Mouse (Mus musculus): ENCODE measurements around the gene Eif4a1.

Eif4a1 gene

DNA sequence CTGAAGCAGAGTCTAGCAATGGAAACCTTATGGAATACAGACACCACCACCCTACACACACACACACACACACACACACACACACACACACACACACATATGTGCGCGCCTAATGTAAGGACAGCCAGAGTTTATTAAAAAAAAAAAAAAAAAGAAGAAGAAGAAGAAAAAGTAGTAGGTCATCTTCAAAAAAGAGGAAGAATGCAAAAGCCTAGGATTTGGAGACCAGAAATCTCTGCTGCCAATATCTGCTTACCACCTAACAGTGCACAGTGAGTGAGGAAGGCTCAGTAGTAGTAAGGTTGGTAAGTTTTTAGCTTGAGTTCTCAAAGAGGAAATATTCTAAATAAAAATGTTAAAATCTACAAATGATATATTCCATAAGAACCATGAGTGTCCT lies 6.9 kb upstream of the Eif4a1 start:
- DNase-seq (ENCODE audit: low spot score): no peak

DNA sequence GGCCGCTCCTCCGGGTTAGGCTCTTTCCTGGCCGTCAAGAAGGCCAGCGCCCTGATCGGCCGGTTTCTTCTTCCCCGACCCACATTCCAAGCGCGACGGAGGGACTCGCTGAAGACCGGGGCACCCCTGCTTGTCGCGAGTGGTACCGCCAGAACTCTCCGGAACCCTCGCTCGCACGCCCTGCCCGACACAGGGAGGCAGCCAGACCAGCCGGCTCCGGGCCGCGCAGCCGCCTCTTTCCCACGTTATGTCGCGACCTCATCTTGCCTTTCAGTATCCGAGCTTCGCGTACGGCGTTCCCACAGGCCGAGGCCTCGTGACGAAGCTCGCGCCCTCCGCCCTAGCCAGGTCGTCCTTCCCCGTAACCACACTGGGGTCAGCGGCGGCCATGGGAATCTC lies 498 bp downstream of the Eif4a1 start:
- DNase-seq (ENCODE audit: low spot score): no peak

DNA sequence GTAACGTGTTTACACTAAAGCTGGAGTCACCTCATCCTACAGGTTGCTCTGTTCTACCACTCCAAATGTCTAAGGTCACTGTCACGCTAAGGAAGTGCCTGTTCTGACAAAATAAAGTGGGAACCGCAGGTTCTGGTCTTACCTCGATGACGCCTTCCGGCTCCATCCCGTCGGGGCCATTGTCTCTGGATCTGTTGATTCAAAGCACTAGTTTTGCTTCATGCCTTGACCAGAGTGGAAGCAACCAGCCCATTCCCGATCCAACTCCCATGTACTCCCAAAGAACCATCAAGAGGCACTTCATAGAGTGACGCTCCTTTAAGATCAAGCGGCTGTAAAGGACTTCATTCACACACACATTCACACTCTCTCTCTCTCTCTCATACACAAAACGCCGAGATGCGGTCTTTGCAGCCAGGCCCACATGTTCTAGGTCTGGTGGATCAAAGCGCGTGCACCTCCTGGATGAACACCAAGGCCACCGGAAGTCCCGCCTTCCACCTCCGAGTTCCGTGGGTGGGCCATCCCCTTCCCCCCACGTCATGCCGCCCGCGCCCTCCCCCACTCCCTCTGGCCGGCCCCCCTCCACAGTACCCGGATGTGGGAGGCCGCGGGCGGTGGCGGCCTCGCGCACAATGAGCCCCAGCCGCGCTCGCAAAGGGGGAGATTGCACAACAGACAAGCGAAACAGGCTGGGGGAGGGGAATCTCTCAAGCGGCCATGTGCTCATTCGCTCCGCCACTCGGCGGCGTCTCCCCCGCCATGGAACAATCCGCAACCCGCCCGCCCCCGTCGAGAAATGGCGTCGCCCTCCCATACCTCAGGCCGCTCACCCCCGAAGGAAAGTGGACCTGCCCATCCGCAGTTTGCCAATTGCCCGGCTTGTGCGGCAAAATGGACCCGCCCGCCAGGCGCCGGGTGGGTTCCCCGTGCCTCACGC lies 1.2 kb downstream of the Eif4a1 start:
- peak; percentile 85 for DNase-seq (ENCODE audit: low spot score)

DNA sequence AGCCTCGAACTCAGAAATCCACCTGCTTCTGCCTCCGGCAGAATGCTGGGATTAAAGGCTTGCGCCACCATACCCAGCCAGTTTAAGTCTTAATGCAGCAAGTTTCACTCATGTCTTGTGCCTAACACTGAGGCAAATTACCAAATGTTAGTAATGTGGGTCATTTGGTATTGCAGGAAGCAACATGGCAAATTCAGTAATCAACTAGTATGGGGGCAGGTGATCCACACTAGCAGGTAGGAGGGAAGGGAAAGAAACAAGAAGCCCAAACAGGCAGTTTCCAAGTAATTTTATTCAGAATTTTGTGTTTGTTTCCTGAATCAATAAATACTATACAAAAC lies 5.6 kb downstream of the Eif4a1 start:
- no peak for DNase-seq (ENCODE audit: low spot score)

DNA sequence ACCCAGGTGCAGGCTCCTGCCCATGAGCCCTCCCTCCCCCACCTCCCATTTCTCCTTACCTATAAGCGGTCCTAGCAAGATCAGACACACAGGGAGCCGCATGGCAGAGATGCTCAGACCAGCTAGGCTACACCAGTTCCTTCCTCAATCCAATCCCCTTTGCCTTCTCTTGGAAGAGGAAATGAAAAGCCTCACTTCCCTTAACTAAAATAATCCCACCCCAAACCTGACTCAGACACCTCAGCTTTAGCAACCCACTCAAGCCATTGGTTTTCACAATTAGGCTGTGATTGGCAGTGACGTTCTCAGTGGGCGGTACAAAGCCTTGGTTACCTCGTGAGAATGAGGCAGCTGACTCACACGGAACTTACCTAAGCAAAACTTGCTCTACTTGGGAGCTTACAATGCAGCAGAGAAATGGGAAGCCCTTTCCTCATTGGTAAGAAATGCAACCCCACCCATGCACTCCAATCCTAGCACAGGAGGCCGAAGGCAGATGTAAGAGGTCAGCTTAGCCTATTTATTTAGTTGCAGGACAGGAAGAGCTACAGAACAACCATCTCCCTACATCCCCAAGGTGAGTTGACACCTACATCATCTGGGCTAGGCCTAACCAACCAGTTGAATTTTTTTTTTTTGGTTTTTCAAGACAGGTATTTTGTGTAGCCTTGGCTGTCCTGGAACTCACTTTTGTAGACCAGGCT lies 6.1 kb downstream of the Eif4a1 start, which contains the start of gene Cd68:
Cd68 (minus strand) TSS at position 193 of the 704 bp plus-strand sequence.
- DNase-seq (ENCODE audit: low spot score): no peak

DNA sequence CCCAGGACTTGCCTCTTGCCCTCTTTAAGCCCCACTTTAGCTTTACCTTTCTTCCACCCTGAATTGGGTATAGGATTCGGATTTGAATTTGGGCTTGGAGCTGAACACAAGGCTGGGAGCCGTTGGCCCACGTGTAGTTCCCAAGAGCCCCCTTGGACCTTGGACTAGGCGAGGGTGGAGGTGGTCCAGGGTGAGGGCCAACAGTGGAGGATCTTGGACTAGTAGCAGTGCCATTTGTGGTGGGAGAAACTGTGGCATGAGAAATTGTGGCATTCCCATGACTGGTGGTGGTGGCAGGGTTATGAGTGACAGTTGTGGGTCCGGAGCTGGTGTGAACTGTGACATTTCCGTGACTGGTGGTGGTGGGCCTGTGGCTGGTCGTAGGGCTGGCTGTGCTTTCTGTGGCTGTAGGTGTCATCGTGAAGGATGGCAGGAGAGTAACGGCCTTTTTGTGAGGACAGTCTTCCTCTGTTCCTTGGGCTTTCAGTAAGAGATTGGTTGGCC lies 6.7 kb downstream of the Eif4a1 start:
- no peak for DNase-seq (ENCODE audit: low spot score)

DNA sequence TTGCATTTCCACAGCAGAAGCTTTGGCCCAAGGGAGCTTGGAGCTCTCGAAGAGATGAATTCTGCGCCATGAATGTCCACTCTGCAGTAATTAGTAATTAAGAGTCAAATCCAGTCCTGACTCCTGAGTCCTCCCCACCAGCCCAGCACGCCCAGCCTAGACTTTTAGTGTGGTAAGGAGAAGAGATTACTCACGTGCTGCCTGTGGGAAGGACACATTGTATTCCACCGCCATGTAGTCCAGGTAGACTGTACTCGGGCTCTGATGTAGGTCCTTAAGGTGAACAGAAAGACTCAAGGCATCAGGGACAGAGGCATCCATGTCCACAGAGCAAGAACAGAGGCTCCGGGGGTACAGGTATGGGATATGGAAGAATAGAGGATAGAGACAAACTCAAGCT lies 7.4 kb downstream of the Eif4a1 start:
- no peak for DNase-seq (ENCODE audit: low spot score)

DNA sequence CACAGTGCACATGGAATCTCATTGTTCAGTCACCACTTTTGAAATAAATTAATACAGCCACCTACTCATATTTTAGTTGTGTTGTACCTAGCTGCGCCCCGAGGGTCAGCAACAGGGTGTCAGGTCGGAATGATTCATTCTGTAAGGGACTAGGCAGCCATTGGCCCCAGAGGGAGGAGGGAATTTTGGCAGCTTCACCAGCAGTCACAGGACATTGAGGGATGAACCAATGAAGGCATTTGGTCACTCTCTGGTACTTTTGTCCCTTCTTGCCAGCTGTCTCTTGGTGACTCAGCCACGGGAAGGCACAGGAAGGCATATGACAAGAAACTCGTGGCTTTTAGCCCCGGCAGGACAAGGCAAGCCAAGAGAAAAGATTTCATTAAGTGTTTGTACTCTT lies 8.4 kb downstream of the Eif4a1 start:
- DNase-seq (ENCODE audit: low spot score): no peak

DNA sequence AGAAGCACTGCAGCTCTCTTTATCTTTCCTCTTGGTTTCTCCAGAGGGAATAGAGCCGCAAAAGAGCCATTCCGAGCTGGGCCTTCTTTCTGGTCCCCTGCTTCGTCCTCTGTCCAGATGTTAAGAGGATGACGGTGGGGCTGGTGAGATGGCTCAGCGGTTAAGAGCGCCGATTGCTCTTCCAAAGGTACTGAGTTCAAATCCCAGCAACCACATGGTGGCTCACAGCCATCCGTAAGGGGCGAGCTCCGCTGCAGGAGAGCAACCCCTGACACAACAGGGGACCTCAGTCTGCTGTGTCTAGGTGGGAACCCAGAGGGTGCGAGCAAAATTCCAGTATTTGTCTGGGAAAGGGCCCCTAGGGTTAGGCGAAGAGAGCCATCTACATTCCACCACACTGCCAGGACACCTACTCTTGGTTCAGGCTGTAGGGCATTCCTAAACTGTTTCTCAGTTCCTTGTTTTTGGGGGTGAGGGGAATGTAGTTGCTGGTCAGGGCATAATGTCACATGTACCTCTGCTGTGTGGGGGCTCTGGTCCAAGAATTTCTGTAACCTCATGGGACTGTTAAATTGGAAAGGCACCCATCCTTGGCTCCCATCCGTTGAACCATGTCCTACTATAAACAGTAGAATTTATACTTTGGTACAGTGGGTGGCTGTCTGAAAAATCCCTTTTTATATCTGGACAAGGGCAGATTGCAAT lies 9.1 kb downstream of the Eif4a1 start:
- DNase-seq (ENCODE audit: low spot score): no peak

DNA sequence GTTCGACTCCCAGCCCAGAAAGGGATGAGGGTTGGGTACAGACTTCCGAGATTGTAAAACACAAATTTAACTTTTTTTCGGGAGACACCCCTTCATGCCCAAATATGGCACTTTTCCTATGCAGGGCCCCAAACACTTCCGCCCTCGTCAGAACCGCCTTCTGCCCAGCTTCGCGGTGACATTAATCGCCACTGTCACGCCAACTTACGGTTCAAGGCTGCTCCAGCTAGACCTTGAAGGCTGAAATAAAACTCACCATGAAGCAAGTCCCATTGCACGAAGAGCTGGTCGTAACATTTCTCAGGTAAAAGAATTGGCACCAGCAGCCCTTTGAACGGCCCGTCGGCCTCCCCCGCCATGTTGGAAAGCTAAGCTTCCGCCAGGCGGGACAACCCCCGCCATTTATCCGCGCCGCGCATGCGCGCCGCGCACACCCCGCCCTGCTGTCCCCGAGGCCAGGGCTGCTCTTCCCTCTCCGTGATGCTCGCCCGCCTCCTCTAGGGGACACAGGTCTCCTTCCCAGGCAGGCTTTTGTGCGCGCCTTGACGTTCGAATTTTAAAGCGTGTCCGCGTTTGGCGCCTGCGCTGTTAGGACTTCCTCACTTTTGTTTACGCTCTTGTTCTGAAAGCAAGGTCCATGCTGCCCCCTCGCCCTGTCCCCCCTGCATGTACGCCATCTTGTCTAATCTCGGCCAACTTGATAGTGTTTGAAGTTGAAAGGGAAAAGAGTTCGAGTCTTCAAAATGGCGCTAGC lies 9.8 kb downstream of the Eif4a1 start, which contains the start of gene Mpdu1:
Mpdu1 (minus strand) TSS at position 430 of the 754 bp plus-strand sequence.
- DNase-seq (ENCODE audit: low spot score): peak; percentile 92

DNA sequence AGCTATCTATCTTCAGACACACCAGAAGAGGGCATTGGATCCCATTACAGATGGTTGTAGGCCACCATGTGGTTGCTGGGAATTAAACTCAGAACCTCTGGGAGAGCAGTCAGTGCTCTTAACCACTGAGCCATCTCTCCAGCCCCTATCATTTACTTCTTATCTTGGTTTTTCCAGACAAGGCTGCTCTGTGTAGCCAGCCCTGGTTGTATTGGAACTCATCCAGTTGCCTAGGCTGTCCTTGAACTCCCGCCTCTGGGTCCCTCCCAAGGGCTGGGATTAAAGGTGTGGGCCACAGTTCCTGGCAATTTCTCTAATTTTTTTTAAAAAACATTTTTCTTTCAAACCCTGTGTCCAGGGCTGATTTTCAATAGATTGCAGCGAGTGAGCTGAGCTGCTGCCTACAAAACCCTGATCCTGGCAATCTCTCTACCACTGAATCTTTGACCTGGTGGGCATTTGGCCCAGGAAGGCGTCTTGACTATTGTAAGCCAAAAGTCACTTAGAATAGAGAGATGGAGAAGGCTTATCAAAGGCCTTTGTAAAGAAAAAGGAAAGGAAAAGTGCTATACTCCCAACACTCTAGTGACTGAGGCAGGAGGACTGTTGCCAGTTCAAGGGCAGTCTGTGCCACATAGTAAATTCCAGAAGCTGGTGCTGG lies 10.9 kb downstream of the Eif4a1 start:
- DNase-seq (ENCODE audit: low spot score): no peak

DNA sequence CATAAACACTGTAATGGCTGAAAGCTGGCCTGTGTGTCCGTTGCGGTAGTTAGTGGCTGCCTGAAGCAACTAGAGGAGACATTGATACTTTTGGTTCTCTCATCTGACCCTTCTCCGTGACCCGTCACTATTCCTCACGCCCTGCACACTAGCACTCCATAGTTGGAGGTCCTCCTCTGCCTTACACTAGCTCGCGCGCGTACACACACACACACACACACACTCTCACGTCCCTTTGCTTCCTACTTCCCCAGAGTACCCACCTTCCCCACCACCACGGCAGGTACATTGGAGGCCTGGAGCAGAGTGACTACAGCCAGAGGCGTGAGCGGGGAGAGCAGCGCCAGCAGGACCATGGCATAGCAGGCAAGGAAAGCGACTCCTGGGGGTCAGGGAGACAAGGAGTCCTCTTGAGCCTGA lies 14.8 kb downstream of the Eif4a1 start:
- no peak for DNase-seq (ENCODE audit: low spot score)

DNA sequence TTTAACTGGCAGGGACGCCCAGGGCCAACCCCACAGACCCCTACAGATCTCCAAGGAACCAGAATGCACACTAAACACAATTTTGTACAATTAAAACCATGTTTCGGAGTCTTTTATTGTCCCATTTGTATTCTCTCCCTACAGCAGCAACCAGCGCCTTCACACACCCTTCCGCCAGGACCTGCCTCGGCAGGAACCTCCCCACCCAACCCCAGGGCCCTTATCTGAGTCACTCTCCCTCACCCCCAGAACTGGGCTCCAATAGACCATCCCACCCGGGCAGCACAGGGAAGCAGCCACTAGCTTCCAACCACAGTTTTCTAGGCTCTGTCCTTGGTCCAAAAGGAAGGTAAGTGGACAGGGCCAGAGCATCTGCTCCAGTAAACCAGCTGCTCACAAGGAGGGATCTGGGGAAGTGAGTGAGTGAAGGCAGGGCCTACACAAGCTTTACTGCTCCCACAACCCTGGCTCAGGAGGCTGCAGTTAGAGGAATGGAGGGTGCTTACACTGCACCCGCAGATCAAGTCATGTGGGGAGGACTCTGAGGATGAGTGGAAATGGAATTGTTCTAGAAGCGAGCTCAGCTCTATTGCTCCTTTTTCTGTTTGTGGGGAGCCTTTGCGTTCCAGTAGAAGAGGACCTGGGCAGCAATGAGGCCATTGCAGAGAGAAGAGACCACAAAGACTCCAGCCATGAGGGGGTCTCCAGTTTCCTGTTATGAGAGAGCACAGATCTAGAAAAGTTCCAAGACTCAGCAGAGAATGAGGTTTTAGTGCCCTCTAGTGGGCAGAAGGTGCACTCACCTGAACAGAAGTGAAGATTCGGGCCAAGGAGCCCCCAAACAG lies 15.4 kb downstream of the Eif4a1 start:
- peak; percentile 50 for DNase-seq (ENCODE audit: low spot score)

DNA sequence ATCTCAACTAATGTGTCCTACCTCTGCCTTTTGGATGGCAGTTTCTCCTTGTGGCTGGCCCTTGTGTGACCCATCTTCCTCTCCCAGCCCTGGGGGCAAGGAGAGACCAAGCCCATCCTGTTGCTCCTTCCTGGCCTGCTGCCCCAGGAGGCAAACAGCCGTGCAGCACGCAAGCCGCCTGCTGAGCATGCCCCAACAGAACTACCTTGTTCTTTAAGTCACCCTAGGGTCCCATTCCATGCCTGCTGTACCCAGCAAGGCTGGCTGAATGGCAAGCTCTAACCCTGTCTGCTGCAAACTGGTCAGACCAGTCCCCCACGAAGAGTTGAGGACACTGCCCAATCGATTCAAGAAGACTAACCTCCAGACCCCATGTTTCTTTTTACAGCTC lies 16.2 kb downstream of the Eif4a1 start:
- no peak for DNase-seq (ENCODE audit: low spot score)

DNA sequence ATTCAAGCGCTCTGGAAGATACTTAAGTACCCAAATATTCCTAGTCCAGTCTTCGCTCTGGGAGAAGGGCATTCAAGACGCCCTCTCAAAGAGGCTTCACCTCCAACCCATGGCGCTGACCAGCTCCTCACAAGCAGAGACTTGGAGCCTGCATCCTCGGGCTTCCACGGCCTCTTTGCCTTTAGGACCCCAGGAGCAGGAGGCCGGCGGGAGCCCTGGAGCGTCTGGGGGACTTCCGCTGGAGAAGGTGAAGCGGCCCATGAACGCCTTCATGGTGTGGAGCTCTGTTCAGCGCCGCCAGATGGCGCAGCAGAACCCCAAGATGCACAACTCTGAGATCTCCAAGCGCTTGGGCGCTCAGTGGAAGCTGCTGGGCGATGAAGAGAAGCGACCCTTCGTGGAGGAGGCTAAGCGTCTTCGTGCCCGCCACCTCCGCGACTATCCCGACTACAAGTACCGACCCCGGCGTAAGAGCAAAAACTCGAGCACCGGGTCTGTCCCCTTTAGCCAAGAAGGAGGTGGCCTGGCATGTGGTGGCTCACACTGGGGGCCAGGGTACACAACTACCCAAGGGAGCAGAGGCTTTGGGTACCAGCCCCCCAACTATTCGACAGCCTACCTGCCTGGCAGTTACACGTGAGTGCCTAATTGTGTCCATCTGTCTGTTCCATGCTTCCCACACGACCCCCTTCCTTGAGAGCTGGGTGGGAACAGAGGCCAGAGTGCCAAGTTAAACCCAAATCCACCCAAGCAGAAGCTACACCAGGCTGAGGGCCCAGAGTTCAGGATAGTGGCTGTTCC lies 16.8 kb downstream of the Eif4a1 start, which contains the start of gene Sox15:
Sox15 (plus strand) TSS at position 51 of the 801 bp plus-strand sequence.
- peak; percentile 29 for DNase-seq (ENCODE audit: low spot score)

DNA sequence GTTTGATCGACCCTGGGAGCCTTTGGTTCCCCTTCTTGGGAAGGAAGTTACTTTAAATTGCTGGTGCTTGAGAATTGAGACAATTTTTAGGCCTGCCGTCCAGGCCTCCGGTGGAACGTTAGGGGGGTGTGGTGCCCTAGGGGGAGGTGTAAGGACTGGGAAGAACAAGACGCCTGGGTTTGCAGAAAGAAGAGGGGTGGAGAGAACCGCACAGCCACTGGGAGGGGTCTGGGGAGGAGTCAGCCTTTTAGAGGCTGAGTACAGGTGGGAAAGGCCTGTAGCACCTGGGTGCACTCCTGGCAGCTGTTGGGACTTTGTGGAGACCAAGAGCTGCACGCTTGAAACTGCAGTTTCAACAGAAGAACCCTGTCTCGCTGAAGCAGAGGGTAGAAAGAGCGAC lies 17.5 kb downstream of the Eif4a1 start:
- DNase-seq (ENCODE audit: low spot score): no peak

DNA sequence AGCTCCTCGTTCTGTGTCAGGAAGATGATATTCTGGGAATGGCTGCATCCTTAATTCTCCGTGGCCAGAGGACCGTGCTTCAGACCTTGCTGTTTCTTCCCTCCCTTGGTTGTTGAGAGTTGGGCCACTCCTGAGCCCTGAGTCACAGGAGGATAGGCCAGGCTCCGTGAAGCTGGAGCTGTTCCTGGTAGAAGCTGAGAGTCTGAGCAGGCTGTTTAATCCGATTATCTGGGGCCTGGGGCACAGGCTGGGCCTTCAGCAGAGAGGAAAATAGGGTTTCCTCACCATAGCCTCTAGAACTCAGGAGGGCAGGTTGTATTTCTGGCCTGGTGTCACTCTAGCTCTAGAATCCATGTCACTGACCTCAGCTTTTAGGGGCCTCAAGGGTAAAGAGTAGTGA lies 18.8 kb downstream of the Eif4a1 start:
- no peak for DNase-seq (ENCODE audit: low spot score)

DNA sequence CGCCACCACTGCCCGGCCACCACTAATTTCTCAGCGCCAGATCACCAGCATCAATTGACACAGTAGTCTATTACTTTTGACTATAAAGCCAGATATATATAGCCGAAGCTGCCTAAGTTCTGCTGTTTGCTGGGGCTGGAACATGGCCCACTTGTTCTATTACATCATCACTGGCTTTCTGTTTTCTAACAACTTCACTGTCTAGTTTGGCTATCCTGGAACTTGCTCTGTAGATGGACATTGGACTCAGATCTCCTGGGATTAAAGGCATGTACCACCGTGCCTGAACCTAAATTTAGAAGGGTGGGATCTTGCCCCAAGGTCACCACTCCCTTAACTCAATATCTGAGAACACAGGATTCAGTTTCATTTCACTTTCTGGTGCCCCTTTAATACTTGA lies 26.4 kb downstream of the Eif4a1 start:
- no peak for DNase-seq (ENCODE audit: low spot score)

DNA sequence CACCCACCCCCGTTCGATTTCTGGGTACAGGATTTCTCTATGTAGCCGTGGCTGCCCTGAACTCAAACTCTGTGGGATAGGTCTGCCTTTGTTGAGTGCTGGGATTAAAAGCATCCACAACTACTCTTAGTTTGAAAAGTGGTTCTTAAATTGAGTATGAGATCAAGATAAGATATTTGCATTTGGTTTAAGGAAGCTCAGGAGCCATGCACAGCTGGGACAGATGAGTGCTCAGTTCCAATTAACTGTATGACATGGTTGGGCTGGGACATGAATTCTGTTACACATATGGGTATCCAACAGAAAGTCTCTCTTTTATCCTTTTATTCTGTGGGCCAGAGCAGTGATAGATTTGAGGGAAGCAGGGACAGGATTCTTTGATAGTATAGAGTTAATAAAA lies 36.8 kb downstream of the Eif4a1 start:
- DNase-seq (ENCODE audit: low spot score): no peak
